Mouse (Mus musculus): ENCODE data around the gene Gins2. TPM values are rescaled to one million over a fixed set of nuclear protein-coding genes. Genes with fewer than 3 reads are reported as not detected.

Gene Gins2
- polyA plus RNA-seq, 1 experiment = 26.9 TPM

DNA sequence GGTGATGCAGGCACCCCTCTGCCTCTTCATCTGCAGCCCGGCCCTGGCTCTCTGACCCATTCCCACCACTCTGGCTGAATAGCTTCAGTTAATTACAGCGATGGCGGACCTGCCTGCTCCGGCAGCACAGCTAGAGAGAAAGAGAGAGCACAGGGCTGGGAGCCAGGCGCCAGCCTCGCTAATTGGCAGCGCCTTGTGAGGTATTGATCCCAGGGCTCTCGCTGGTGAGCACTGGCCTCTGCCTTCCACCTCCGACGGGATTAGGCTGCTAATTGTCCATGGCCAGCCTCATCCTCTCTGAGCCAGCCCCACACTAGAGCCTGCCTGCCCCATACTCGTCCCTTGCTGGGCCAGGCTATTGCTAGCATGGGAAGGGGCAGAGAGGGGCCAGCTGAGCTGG lies 29.4 kb downstream of the Gins2 start:
- Histone ChIP-seq H3K36me3 (ENCODE audit: control insufficient read depth, insufficient read depth, low read length) (no peaks in the 10 kb centered on the region), H3K27ac (ENCODE audit: control insufficient read depth, insufficient read depth, low read depth, low read length) (no peak overlapping the region), H3K4me1 (ENCODE audit: control insufficient read depth, insufficient read depth, low read length) (peaks cover 22% of the 10 kb centered on the region), H3K27me3 (ENCODE audit: control insufficient read depth, insufficient read depth, low read length) (no peaks in the 10 kb centered on the region), H3K4me3 (ENCODE audit: control insufficient read depth, low read depth, low read length) (no peak overlapping the region)
- TF ChIP-seq CTCF (IDR thresholded peaks at IDR 0.05; ENCODE audit: control insufficient read depth, insufficient read depth, insufficient replicate concordance, low read depth, low read length) (no peak), POLR2A (IDR thresholded peaks at IDR 0.05; ENCODE audit: control insufficient read depth, low read depth, low read length) (no peak)

DNA sequence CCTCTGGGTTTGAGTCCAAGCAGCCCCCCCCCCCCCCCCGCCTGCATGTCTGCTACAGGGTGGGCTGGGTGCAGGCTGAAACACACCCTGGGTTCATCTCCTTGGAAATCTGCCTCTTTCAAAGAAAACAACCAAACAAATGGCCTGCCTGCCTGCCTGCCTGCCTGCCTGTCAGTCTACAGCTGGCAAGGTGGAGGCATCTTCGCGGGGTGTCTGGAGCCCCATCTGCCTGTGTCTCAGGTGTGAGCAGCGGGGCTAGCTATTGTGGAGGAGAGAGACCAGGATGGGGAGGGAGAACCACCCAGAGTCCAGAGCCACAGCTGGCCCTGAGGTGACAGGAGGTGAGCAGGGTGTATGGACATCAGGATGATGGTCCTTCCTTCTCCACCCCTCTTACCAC lies 30.9 kb downstream of the Gins2 start:
- Histone ChIP-seq H3K27ac (ENCODE audit: control insufficient read depth, insufficient read depth, low read depth, low read length) (no peak overlapping the region), H3K36me3 (ENCODE audit: control insufficient read depth, insufficient read depth, low read length) (no peaks in the 10 kb centered on the region), H3K4me1 (ENCODE audit: control insufficient read depth, insufficient read depth, low read length) (peaks cover 19% of the 10 kb centered on the region)

DNA sequence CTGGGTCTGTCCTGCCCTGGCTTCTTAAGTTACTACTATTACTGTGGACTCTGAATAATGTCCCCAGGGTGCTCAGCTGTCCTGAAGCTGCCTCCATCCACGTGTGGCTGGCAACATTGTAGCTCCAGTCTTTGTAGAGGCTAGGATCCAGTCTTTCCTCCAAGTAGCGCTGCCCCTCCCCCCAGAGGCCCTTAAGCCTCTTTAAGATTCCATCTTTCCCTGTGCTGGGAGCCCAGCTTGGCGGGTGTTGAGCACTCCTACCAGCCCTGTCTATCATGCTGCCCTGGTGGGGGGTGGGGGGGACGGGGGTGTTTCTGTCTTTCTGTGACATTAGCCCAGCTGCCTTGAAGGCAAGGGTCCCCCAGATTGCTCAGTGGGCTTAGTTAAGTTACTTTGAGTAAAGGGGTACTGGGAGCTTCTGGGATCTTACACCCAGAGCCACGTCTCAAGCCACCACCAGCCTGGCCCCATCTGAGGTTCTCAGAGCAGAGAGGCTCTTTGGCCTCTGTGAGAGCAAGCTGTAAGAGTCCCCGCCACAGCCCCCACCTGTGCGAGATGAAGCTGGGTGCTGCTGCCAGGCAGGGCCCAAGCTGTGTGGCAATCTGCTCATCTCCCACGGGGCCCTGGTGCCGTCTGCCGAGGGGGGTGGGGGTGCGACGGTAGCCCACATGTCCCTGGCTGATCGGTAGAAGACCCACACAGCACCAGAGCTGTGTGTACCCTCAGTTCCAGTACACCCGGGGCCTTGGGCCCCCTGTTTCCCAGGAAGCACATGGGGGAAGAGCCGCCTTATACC lies 31.7 kb downstream of the Gins2 start:
- Histone ChIP-seq H3K27me3 (ENCODE audit: control insufficient read depth, insufficient read depth, low read length) (no peaks in the 10 kb centered on the region), H3K36me3 (ENCODE audit: control insufficient read depth, insufficient read depth, low read length) (no peaks in the 10 kb centered on the region), H3K27ac (ENCODE audit: control insufficient read depth, insufficient read depth, low read depth, low read length) (no peak overlapping the region), H3K4me3 (ENCODE audit: control insufficient read depth, low read depth, low read length) (no peak overlapping the region), H3K4me1 (ENCODE audit: control insufficient read depth, insufficient read depth, low read length) (peaks cover 19% of the 10 kb centered on the region)
- TF ChIP-seq POLR2A (IDR thresholded peaks at IDR 0.05; ENCODE audit: control insufficient read depth, low read depth, low read length) (no peak), CTCF (IDR thresholded peaks at IDR 0.05; ENCODE audit: control insufficient read depth, insufficient read depth, insufficient replicate concordance, low read depth, low read length) (0 out of 2 replicates have a peak, but pooled peaks have one; percentile 1)

More for the DNA sequence above, 30.9 kb downstream of the Gins2 start:
- Histone ChIP-seq H3K4me3 (ENCODE audit: control insufficient read depth, low read depth, low read length) (no peak overlapping the region), H3K27me3 (ENCODE audit: control insufficient read depth, insufficient read depth, low read length) (no peaks in the 10 kb centered on the region)
- TF ChIP-seq POLR2A (IDR thresholded peaks at IDR 0.05; ENCODE audit: control insufficient read depth, low read depth, low read length) (no peak), CTCF (IDR thresholded peaks at IDR 0.05; ENCODE audit: control insufficient read depth, insufficient read depth, insufficient replicate concordance, low read depth, low read length) (no peak)

DNA sequence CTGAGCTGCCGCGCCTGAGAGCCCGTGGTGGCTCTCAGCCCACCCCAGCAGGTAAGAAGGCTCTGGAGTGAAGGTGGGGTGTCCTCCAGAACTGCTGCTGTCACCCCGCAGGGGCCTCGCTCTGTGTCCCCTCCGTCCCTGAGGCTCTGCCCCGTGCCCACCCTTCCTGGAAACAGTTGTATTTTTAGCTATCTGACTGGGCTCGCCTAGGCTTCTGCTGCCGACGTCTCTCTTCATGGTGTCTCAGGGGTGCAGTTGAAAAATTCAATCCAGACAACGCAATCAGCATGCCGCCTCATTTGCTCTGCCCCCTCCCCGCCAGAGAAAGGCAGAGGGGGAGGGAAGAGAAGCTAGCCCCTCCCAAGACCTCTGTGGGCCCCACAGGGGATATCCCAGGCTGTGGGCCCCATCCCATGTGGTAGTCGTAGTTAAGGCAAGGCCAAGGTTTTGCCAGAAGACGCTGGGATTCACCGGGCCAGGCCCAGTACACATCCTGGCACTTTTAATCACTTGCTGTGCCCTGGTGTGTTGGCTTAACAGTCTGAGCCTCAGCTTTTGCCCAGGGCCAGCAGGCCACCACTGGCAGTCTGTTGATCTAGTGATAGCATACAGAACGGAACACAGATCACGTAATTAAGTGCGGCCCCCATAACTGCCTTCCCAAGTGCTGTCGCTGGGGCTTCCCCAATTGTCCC lies 32.8 kb downstream of the Gins2 start:
- TF ChIP-seq CTCF (IDR thresholded peaks at IDR 0.05; ENCODE audit: control insufficient read depth, insufficient read depth, insufficient replicate concordance, low read depth, low read length) (no peak), POLR2A (IDR thresholded peaks at IDR 0.05; ENCODE audit: control insufficient read depth, low read depth, low read length) (no peak)
- Histone ChIP-seq H3K27ac (ENCODE audit: control insufficient read depth, insufficient read depth, low read depth, low read length) (no peak overlapping the region), H3K4me3 (ENCODE audit: control insufficient read depth, low read depth, low read length) (no peak overlapping the region), H3K4me1 (ENCODE audit: control insufficient read depth, insufficient read depth, low read length) (peaks cover 20% of the 10 kb centered on the region), H3K27me3 (ENCODE audit: control insufficient read depth, insufficient read depth, low read length) (no peaks in the 10 kb centered on the region), H3K36me3 (ENCODE audit: control insufficient read depth, insufficient read depth, low read length) (no peaks in the 10 kb centered on the region)

DNA sequence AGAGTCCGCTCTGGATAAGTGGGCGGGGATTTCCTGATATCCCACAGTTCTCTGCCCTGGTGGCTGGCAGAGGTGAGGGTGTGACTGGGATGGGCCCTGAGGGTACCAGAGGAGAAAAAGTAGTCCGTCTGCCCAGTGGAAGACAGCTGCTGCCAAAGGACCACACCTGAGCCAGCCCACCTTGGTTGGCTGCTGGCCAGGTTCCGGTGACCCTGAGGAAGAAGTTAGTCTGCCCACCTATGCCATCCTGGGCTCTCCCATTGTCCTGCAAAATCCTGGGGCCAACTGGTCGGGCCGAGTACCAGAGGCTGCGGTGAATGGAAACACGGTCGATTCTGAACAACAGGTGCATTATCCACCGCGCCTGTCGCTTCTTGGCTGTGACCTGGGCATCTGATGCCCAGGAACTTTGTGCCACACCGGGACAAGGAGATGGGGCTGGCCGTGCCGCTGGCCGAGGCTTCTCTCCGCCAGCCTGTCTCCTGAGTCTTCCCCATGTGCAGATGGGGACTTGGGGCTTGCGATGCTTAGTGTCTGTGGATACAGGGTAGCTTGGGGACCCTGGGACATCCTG lies 34.6 kb downstream of the Gins2 start:
- H3K4me3 ChIP-seq (ENCODE audit: control insufficient read depth, low read depth, low read length) = no peak overlapping the region
- H3K27me3 ChIP-seq (ENCODE audit: control insufficient read depth, insufficient read depth, low read length) = no peaks in the 10 kb centered on the region
- TF ChIP-seq POLR2A (IDR thresholded peaks at IDR 0.05; ENCODE audit: control insufficient read depth, low read depth, low read length) = no peak
- no peak for TF ChIP-seq CTCF (IDR thresholded peaks at IDR 0.05; ENCODE audit: control insufficient read depth, insufficient read depth, insufficient replicate concordance, low read depth, low read length)
- H3K36me3 ChIP-seq (ENCODE audit: control insufficient read depth, insufficient read depth, low read length) = no peaks in the 10 kb centered on the region
- H3K27ac ChIP-seq (ENCODE audit: control insufficient read depth, insufficient read depth, low read depth, low read length) = no peak overlapping the region
- H3K4me1 ChIP-seq (ENCODE audit: control insufficient read depth, insufficient read depth, low read length) = peaks cover 28% of the 10 kb centered on the region

DNA sequence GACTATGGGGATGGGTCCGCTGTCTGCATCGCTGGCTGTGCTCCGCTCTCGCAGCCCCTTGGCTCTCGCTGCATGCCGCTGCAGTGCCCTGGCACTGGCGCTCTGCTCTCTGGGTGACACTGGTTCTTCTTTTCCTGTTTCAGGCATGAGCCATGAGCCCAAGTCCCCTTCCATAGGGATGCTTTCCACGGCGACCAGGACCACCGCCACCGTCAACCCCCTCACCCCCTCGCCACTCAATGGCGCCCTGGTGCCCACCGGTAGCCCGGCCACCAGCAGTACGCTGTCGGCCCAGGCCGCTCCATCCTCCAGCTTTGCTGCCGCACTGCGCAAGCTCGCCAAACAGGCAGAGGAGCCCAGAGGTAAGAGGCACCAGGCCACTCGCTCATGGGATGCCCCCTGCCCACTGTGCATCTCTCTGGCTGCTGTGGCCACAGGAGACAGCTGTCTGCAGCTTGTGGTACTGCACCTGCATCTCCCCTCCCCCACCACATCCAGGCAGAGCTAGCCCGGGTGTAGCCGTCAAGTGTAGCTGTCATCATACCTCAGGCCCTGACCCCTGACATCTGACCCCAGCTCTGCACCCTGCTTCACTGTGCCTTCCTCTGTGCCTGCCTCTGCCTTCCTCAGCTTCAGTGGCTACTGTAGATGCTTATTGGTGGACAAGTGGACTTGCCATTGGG lies 35.5 kb downstream of the Gins2 start:
- Histone ChIP-seq H3K4me3 (ENCODE audit: control insufficient read depth, low read depth, low read length) (no peak overlapping the region), H3K27ac (ENCODE audit: control insufficient read depth, insufficient read depth, low read depth, low read length) (no peak overlapping the region)

DNA sequence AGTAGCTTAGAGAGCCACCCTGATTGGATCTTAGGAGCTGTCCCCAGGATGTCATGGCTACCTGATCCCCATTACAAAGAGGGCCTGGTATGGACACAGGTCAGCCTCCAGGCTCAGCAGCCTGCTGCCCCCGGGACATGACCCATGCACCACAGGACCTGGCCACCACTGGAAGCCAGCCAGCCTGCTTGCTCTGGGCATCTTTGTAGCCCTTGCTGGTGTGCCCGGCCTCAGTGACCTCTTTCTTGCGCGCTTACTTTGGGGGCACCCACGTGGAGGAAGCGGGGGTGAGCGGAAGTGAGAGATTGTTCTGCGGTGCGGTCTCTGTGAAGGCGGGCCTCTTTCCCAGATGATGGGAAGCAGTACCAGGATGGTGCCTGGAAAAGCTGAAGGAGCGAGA lies 36.6 kb downstream of the Gins2 start:
- Histone ChIP-seq H3K36me3 (ENCODE audit: control insufficient read depth, insufficient read depth, low read length) (no peaks in the 10 kb centered on the region), H3K27me3 (ENCODE audit: control insufficient read depth, insufficient read depth, low read length) (no peaks in the 10 kb centered on the region), H3K4me1 (ENCODE audit: control insufficient read depth, insufficient read depth, low read length) (peaks cover 23% of the 10 kb centered on the region), H3K4me3 (ENCODE audit: control insufficient read depth, low read depth, low read length) (no peak overlapping the region), H3K27ac (ENCODE audit: control insufficient read depth, insufficient read depth, low read depth, low read length) (no peak overlapping the region)
- TF ChIP-seq POLR2A (IDR thresholded peaks at IDR 0.05; ENCODE audit: control insufficient read depth, low read depth, low read length) (no peak), CTCF (IDR thresholded peaks at IDR 0.05; ENCODE audit: control insufficient read depth, insufficient read depth, insufficient replicate concordance, low read depth, low read length) (no peak)

More for the DNA sequence above, 35.5 kb downstream of the Gins2 start:
- H3K27me3 ChIP-seq (ENCODE audit: control insufficient read depth, insufficient read depth, low read length) = no peaks in the 10 kb centered on the region
- H3K4me1 ChIP-seq (ENCODE audit: control insufficient read depth, insufficient read depth, low read length) = peaks cover 28% of the 10 kb centered on the region
- TF ChIP-seq POLR2A (IDR thresholded peaks at IDR 0.05; ENCODE audit: control insufficient read depth, low read depth, low read length) (no peak), CTCF (IDR thresholded peaks at IDR 0.05; ENCODE audit: control insufficient read depth, insufficient read depth, insufficient replicate concordance, low read depth, low read length) (no peak)
- H3K36me3 ChIP-seq (ENCODE audit: control insufficient read depth, insufficient read depth, low read length) = no peaks in the 10 kb centered on the region

Measured in testis, adult 2 months (tissue).